Mouse (Mus musculus) midbrain, embryonic 10.5 days (tissue): Measurements from ENCODE around the gene Plekhg3. TPM values are rescaled to one million over a fixed set of nuclear protein-coding genes. Genes with fewer than 3 reads are reported as not detected.

Source experiments
- DNase-seq: peaks from one replicate; pipeline ENCODE4 v3.0.0-alpha.2; 2017; ENCODE audit warnings: low spot score
- H3K27ac ChIP-seq: fragments of 300-500 bp; sonication (generic); replicated peaks from 2 replicates; pipeline ENCODE4 v1.5.1; 2016; ENCODE audit warnings: mild to moderate bottlenecking
- H3K27me3 ChIP-seq: fragments of 300-500 bp; sonication (generic); 2 replicates; pipeline ENCODE4 v1.6.1; 2016; ENCODE audit warnings: low read depth, mild to moderate bottlenecking; ENCODE audit not compliant: poor library complexity, severe bottlenecking
- H3K36me3 ChIP-seq: fragments of 300-500 bp; sonication (generic); 2 replicates; pipeline ENCODE4 v1.6.1; 2016; ENCODE audit warnings: mild to moderate bottlenecking, moderate library complexity
- H3K4me1 ChIP-seq: fragments of 300-500 bp; sonication (generic); 2 replicates; pipeline ENCODE4 v1.6.1; 2016
- H3K4me3 ChIP-seq: fragments of 300-500 bp; sonication (generic); 2 replicates; pipeline ENCODE4 v1.5.1; 2016; ENCODE audit warnings: mild to moderate bottlenecking, moderate library complexity
- H3K9me3 ChIP-seq: fragments of 300-500 bp; sonication (generic); replicated peaks from 2 replicates; pipeline ENCODE4 v1.6.1; 2016; ENCODE audit warnings: mild to moderate bottlenecking
- WGBS: fragments of 180-500 bp; shearing (Covaris S2); methylation state at CpG from one replicate; pipeline ENCODE4 v1.1.7; 2016; 5-methylcytosine and 5-hydroxymethylcytosine counted together
- polyA plus RNA-seq: library from polyadenylated mRNA; unstranded; fragments of >200 nt; fragmentation: Nextera tagmentation; extraction: Ambion mirVana; gene quantifications from 2 replicates; pipeline ENCODE4 v1.2.1, GENCODE M21; 2016

The Plekhg3 gene
- polyA plus RNA-seq, 1 experiment from 2014 or later = 1.5 TPM

GRCm38 (mm10) chr12:76531986-76532925 is 1.6 kb downstream of the Plekhg3 start:
- H3K27me3 ChIP-seq = peaks cover 88% of the 10 kb centered on the region
- peak overlapping the region; percentile 78 for H3K4me3 ChIP-seq
- no peaks in the 10 kb centered on the region for H3K9me3 ChIP-seq
- H3K36me3 ChIP-seq = no peaks in the 10 kb centered on the region
- WGBS = 1% methylated on average over 19 of the region's 19 CpGs
- no peak overlapping the region for H3K27ac ChIP-seq
- no peak for DNase-seq
- H3K4me1 ChIP-seq = peaks cover 38% of the 10 kb centered on the region

GRCm38 (mm10) chr12:76532926-76533376 is 2.3 kb downstream of the Plekhg3 start:
- H3K27ac ChIP-seq = peak overlapping the region; percentile 81
- peak overlapping the region; percentile 78 for H3K4me3 ChIP-seq
- no peaks in the 10 kb centered on the region for H3K36me3 ChIP-seq
- H3K27me3 ChIP-seq = peaks cover 88% of the 10 kb centered on the region
- no peak for DNase-seq
- H3K4me1 ChIP-seq = peaks cover 38% of the 10 kb centered on the region
- under 1% methylated on average over 31 of the region's 31 CpGs for WGBS
- H3K9me3 ChIP-seq = no peaks in the 10 kb centered on the region

GRCm38 (mm10) chr12:76533377-76534222 is 2.9 kb downstream of the Plekhg3 start:
- Histone ChIP-seq H3K36me3 (no peaks in the 10 kb centered on the region), H3K4me1 (peaks cover 38% of the 10 kb centered on the region), H3K9me3 (no peaks in the 10 kb centered on the region), H3K27ac (peak overlapping the region; percentile 81), H3K4me3 (peak overlapping the region; percentile 78), H3K27me3 (peaks cover 85% of the 10 kb centered on the region)
- WGBS = under 1% methylated on average over 74 of the region's 74 CpGs
- DNase-seq = peak; percentile 80

- H3K4me3 ChIP-seq = peak overlapping the region; percentile 78
- H3K27me3 ChIP-seq = peaks cover 79% of the 10 kb centered on the region
- no peak for DNase-seq
- no peak overlapping the region; the same call in 1 of the 2 replicates for H3K27ac ChIP-seq
- H3K9me3 ChIP-seq = no peaks in the 10 kb centered on the region
- H3K36me3 ChIP-seq = no peaks in the 10 kb centered on the region
- WGBS = 2% methylated on average over 11 of the region's 11 CpGs
- H3K4me1 ChIP-seq = peaks cover 38% of the 10 kb centered on the region
Measured at GRCm38 (mm10) chr12:76534233-76534632, 3.5 kb downstream of the Plekhg3 start.

GRCm38 (mm10) chr12:76534641-76535283 is 4.1 kb downstream of the Plekhg3 start:
- DNase-seq = peak; percentile 33
- Histone ChIP-seq H3K36me3 (no peaks in the 10 kb centered on the region), H3K4me1 (peaks cover 38% of the 10 kb centered on the region), H3K27ac (no peak overlapping the region), H3K9me3 (no peaks in the 10 kb centered on the region), H3K27me3 (peaks cover 74% of the 10 kb centered on the region), H3K4me3 (0 out of 2 replicates have a peak overlapping the region, but pooled peaks have one; percentile 78)
- 24% methylated on average over 9 of the region's 9 CpGs for WGBS

- DNase-seq = no peak
- Histone ChIP-seq H3K4me3 (no peak overlapping the region), H3K4me1 (peaks cover 38% of the 10 kb centered on the region), H3K36me3 (no peaks in the 10 kb centered on the region), H3K9me3 (no peaks in the 10 kb centered on the region), H3K27ac (no peak overlapping the region), H3K27me3 (peaks cover 66% of the 10 kb centered on the region)
- 44% methylated on average over 9 of the region's 9 CpGs for WGBS
Measured at GRCm38 (mm10) chr12:76535471-76535900, 4.8 kb downstream of the Plekhg3 start.

- Histone ChIP-seq H3K4me1 (peaks cover 35% of the 10 kb centered on the region), H3K4me3 (no peak overlapping the region), H3K27ac (no peak overlapping the region), H3K9me3 (no peaks in the 10 kb centered on the region), H3K27me3 (peaks cover 55% of the 10 kb centered on the region), H3K36me3 (no peaks in the 10 kb centered on the region)
- no peak for DNase-seq
- WGBS = 79% methylated on average over 8 of the region's 8 CpGs
Measured at GRCm38 (mm10) chr12:76536591-76537153, 6.0 kb downstream of the Plekhg3 start.

- H3K9me3 ChIP-seq = no peaks in the 10 kb centered on the region
- H3K4me1 ChIP-seq = peaks cover 33% of the 10 kb centered on the region
- no peak for DNase-seq
- no peaks in the 10 kb centered on the region for H3K36me3 ChIP-seq
- no peak overlapping the region for H3K27ac ChIP-seq
- WGBS = 88% methylated on average over 8 of the region's 8 CpGs
- peaks cover 47% of the 10 kb centered on the region for H3K27me3 ChIP-seq
- H3K4me3 ChIP-seq = no peak overlapping the region
Measured at GRCm38 (mm10) chr12:76537434-76537833, 6.7 kb downstream of the Plekhg3 start.

- Histone ChIP-seq H3K9me3 (no peaks in the 10 kb centered on the region), H3K4me3 (no peak overlapping the region), H3K36me3 (no peaks in the 10 kb centered on the region), H3K27ac (no peak overlapping the region), H3K4me1 (peaks cover 6% of the 10 kb centered on the region; the same call in 1 of the 2 replicates), H3K27me3 (peaks cover 27% of the 10 kb centered on the region)
- WGBS = 87% methylated on average over 3 of the region's 3 CpGs
- no peak for DNase-seq
Measured at GRCm38 (mm10) chr12:76540169-76540568, 9.5 kb downstream of the Plekhg3 start.

GRCm38 (mm10) chr12:76540701-76541221 is 10.1 kb downstream of the Plekhg3 start:
- 82% methylated on average over 10 of the region's 10 CpGs for WGBS
- Histone ChIP-seq H3K27me3 (peaks cover 27% of the 10 kb centered on the region), H3K9me3 (no peaks in the 10 kb centered on the region), H3K4me1 (peaks cover 3% of the 10 kb centered on the region), H3K27ac (no peak overlapping the region), H3K36me3 (no peaks in the 10 kb centered on the region), H3K4me3 (no peak overlapping the region)
- no peak for DNase-seq

GRCm38 (mm10) chr12:76541475-76541874 is 10.8 kb downstream of the Plekhg3 start:
- Histone ChIP-seq H3K27ac (no peak overlapping the region), H3K9me3 (no peaks in the 10 kb centered on the region), H3K27me3 (peaks cover 27% of the 10 kb centered on the region), H3K36me3 (no peaks in the 10 kb centered on the region), H3K4me3 (no peak overlapping the region), H3K4me1 (peaks cover 10% of the 10 kb centered on the region)
- WGBS = 39% methylated on average over 8 of the region's 8 CpGs
- DNase-seq = no peak

- Histone ChIP-seq H3K4me1 (peaks cover 14% of the 10 kb centered on the region), H3K9me3 (no peaks in the 10 kb centered on the region), H3K27me3 (peaks cover 27% of the 10 kb centered on the region), H3K27ac (no peak overlapping the region), H3K4me3 (no peak overlapping the region), H3K36me3 (no peaks in the 10 kb centered on the region)
- DNase-seq = no peak
- 78% methylated on average over 6 of the region's 6 CpGs for WGBS
Measured at GRCm38 (mm10) chr12:76541879-76542278, 11.2 kb downstream of the Plekhg3 start.
